Mouse (Mus musculus): Measurements from ENCODE around the gene Gm20747. TPM values are rescaled to one million over a fixed set of nuclear protein-coding genes. Genes with fewer than 3 reads are reported as not detected.
"Not testable (repeated sequence)": the region's sequence is repeated elsewhere in the genome, so short reads cannot be mapped to it uniquely, and the experiment has no call there.

Gm20747 gene
- not detected in 2 replicates for polyA plus RNA-seq (2015; fragmentation: Nextera tagmentation; extraction: Ambion mirVana)

DNA sequence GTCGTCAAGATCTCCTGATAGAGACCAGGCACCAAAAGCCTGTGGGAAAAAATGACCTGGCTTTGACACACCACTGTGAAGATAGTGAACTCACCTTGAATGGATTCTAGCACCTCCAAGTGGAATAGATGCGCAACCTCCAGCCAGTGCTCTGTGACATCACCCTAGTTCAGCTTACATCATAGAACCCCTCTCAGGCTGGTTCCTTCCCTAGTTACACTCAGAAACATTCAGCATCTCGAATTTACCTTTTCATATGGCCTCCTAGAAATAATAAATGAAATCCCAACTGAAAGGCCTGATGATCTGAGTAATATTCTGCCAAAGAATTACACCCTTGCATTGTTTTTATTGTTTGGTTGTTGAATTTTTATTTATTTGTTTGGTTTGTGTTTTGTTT, at the start of gene Gm20747:
TSS of gene Gm20747 (minus strand) at position 101 of the 400 bp plus-strand sequence.
- not testable (repeated sequence) for H3K4me3 ChIP-seq (ENCODE audit: low read length); H3K4me1 ChIP-seq (replicated peaks; ENCODE audit: control insufficient read depth, insufficient read depth, low read length); H3K9ac ChIP-seq (ENCODE audit: low read length); H3K4me2 ChIP-seq (ENCODE audit: low read depth, low read length); H3K27ac ChIP-seq (ENCODE audit: low read length); H3K27me3 ChIP-seq (ENCODE audit: control insufficient read depth, insufficient read depth, low read depth, low read length); H3K36me3 ChIP-seq (ENCODE audit: control insufficient read depth, insufficient read depth, low read length); ATAC-seq (ENCODE audit: low read depth); H3K9me3 ChIP-seq (ENCODE audit: control insufficient read depth, low read length)
- no CpG with 5 or more reads among the region's 3 CpGs for WGBS

Measured in lung, embryonic 16.5 days (tissue).